Mouse (Mus musculus): ENCODE data around the gene Caprin1.

Gene Caprin1

GRCm38 (mm10) chr2:103797491-103798009, at the start of gene Caprin1:
Caprin1 (minus strand) TSS chr2:103797649.
- DNase-seq (ENCODE audit: extremely low spot score): peak; percentile 97

DNA sequence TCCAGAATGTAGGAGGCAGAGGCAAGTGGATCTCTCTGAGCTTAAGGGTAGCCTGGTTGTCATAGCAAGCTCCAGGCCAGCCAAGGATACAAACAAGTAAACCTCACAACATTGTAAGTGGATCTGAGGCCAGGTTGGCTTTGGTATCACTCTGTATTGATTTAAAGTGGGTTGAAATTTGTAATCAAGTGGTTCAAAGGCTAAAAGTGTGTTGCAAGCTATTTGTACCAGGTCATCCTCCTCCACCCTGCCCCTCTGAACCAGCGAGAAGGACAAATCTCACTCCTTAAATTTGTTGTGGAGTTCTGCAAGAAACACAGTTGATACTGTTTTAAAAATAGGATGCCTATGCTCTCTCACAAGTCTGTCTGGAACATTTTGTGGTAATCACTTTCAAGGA, 49.4 kb upstream of the Caprin1 start:
- no peak for DNase-seq (ENCODE audit: extremely low spot score)

DNA sequence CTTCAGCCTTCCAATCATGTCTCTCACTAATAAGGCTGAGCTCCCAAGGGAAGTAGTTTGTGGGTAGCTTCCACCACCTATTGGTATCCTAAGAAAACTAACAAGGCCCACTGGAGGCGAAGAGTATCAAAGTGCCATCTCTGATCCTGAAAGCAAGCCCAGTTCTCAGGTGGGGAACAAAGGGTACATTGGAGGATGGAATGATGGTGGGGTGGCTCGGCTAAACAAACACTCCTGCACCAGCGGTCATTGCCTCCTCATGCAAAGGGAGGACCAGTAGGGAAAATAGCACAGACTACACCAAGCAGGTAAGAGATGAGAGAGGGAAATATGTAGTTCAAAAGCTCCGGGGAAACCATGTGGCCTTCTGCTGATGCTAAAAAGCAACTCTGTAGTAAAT, 48.8 kb upstream of the Caprin1 start:
- DNase-seq (ENCODE audit: extremely low spot score): no peak

- DNase-seq (ENCODE audit: extremely low spot score): no peak
Measured at GRCm38 (mm10) chr2:103844016-103844415, 46.6 kb upstream of the Caprin1 start.

- no peak for DNase-seq (ENCODE audit: extremely low spot score)
Measured at GRCm38 (mm10) chr2:103843321-103843720, 45.9 kb upstream of the Caprin1 start.

- no peak for DNase-seq (ENCODE audit: extremely low spot score)
Measured at GRCm38 (mm10) chr2:103842299-103842698, 44.9 kb upstream of the Caprin1 start.

- no peak for DNase-seq (ENCODE audit: extremely low spot score)
Measured at GRCm38 (mm10) chr2:103838483-103838882, 41.0 kb upstream of the Caprin1 start.

DNA sequence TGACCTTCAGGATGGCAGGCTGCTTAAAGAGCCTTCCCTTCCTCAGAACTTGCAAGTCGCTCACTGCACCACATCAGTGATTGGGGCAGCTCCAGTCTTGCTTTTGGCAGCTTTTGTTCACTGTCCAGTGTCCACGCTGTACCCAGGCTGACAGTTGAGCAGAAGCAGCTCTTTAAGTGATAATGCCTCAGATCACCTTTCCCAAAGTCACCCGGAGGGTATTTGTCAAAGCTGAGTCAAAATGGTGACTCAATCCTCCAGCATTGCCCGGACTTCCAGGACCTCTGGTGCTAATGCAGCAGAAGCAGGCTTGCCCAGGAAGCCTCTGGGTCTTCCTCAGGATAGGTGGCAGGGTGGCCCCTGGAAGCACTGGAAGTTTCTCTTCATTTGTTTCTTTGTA, 39.7 kb upstream of the Caprin1 start:
- no peak for DNase-seq (ENCODE audit: extremely low spot score)

DNA sequence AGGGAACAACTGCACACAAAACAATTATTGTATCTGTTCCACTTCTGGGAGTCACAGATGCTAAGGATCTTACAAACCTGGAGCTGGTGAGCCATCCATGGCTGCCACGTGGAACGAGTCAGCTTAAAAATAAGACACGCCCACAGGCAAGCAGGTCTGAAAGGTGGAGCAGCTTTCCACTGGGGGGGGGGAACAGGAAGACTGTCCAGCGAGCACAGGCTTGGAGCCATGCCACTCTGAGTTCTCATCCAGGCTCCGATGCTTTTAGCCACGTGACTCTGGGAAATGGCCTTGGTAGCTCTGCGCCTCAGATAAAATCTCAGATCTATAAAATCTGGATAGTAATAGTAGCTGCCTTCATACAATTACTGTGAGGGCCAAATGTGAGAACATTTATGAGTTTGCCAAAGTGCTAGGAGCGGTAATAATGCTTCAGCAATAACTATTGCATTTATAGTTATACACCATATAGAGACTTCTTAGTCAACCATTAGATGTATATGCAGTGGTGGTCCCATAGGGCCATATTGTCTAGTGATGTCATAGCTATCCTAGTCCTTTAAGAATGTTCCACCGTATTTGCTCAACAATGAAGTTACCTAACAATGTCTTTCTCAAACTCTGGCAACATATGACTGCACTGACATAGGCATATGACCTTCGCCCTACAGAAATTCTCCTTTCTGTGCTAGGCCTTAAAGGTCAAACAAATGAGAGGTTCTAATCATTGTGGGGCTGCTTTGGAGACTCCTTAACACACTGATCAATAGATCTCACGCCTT, 38.4 kb upstream of the Caprin1 start:
- no peak for DNase-seq (ENCODE audit: extremely low spot score)

- DNase-seq (ENCODE audit: extremely low spot score): no peak
Measured at GRCm38 (mm10) chr2:103833816-103834445, 36.5 kb upstream of the Caprin1 start.

DNA sequence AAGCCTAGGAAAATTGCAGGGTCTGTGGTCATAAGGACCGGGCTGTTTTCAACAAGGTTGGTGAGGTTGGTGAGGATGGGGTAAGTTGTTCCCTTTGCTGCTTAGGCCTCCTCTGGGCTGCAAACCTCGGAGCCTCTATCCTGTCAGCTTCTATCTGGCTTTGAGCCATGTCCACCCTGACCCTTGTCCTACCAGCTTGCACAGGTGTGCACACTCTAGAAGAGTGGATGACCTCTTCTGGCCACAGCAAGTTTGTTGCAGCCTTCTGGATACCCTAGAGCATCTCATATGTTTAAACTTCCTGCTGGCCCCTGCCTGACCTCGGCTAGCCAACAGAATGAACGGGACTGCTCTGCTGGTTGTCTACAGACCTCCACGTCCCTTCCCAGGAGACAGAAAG, 35.5 kb upstream of the Caprin1 start:
- DNase-seq (ENCODE audit: extremely low spot score): no peak

DNA sequence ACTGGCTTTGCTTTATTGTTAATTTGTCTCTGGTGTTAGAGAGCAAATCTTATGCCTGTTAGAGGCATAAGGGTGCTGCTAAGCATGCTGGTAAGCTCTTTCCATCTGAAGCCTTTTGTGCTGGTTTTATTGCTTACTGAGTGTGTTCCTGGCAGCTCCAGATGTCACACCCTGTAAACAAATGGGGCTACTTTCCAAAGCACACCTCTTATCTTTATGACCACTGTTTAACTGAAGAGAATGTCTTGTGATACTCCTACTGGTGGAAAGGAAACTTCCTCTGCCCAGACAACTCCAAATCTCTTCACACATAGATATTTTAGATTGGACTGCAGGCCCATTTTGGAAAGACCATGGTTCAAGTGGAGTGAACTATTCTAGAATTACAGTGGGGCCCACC, 31.5 kb upstream of the Caprin1 start:
- DNase-seq (ENCODE audit: extremely low spot score): no peak

- no peak for DNase-seq (ENCODE audit: extremely low spot score)
Measured at GRCm38 (mm10) chr2:103824916-103825315, 27.5 kb upstream of the Caprin1 start.

DNA sequence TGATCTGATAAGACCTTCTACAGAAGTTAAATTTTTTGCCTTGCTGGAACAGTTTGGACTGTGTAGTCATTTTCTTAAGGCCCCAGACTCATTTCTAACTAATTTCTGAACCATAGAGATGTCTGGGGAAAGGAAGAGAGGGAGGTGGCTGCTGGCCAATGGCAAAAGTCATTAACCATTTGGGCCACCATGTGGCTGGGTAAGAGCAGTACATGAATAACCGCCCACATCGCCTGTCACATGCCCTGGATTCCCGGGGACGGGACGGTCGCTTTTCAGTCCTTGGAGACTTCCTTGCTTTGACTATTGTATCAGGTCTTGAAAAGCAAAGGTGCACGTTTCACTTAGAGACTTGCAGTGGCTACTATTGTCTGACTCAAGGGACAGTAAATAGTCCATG, 25.1 kb upstream of the Caprin1 start:
- no peak for DNase-seq (ENCODE audit: extremely low spot score)

DNA sequence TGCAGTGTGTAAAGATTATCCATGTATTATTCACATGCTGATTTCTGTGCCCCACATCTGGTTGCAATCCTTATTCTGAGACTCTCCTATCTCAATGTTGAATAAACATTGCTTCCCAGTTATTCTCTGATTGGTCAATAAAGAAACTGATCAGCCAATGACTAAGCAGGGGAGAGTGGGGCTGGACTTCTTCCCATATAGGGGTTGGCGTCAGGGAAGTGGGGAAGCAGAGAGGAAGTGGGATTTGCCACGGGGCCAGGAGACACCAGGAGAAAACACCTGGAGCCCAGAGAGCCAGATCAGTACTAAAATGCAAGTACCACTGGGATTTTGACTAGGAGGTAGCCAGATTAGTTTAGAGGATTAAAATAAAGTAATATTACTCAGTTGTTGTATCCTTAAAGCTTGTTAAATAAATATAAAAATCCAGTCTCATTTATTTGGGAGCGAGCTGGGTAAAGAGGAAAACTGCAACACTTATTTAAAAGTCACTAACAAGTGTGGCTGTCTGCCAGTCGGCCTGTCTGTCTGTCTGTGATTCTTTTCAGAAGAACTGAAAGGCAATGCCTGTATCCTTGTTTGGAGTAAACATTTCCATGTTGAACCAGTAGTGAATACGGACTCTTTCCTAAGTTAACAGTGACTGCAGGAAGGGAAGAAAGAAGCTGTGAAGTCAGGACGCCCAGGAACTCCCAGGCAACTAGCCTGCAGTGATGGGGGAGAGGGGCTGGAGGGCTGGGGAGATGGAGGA, 19.9 kb upstream of the Caprin1 start:
- DNase-seq (ENCODE audit: extremely low spot score): peak; percentile 29

DNA sequence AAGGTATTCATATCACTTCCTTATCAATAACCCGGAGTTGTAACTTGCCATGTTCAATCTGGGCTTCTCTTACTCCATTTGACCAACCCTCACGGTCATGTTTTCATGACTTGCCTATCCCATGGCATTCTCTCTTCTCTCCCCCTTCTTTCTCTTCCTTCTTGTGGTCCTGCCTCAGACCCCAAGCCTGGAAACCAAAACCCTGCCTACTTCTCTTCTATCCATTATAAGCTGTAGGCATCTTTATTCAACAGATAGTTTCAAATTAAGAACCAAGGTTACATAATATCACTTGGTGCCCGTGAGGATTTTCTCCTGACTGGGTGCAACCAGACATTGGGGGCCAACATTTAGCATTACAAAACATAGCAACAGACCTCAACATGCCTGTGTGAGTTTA, 18.5 kb upstream of the Caprin1 start:
- DNase-seq (ENCODE audit: extremely low spot score): no peak

- DNase-seq (ENCODE audit: extremely low spot score): no peak
Measured at GRCm38 (mm10) chr2:103811465-103812191, 14.2 kb upstream of the Caprin1 start.

DNA sequence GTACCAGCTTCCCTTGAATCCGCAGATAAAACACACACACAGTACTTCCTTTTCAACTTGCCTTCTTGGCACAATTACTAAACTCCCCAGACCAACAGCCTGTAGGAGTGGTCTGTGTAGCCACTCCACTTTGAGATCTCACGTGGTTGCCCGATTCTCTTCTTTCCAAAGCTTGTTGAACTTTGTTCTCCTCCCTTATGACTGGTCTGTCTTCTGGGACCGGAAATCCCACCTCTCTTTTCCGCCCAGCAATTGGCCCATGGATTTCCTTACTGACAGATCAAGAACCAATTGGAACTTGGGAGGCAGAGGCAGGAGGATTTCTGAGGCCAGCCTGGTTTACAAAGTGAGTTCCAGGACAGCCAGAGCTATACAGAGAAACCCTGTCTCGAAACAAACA, 13.0 kb upstream of the Caprin1 start:
- DNase-seq (ENCODE audit: extremely low spot score): no peak

GRCm38 (mm10) chr2:103808466-103808865, 11.0 kb upstream of the Caprin1 start:
- DNase-seq (ENCODE audit: extremely low spot score): no peak

GRCm38 (mm10) chr2:103803770-103804530, 6.5 kb upstream of the Caprin1 start:
- DNase-seq (ENCODE audit: extremely low spot score): no peak

GRCm38 (mm10) chr2:103802422-103802821, 5.0 kb upstream of the Caprin1 start:
- no peak for DNase-seq (ENCODE audit: extremely low spot score)

Measured in embryo, embryonic 9.5 days (tissue).